Mouse (Mus musculus) cerebellum, postnatal 25 days (tissue): ENCODE measurements around the gene Inpp4b.

ENCODE experiments used
- DNase-seq, 2 experiments: peaks; one replicate each; pipeline ENCODE4 v3.0.0; 2021; ENCODE audit warnings: mixed read lengths in 2 of 2

Gene Inpp4b

GRCm38 (mm10) chr8:81847929-81848328 lies 505.6 kb downstream of the Inpp4b start:
- DNase-seq = no peak

DNA sequence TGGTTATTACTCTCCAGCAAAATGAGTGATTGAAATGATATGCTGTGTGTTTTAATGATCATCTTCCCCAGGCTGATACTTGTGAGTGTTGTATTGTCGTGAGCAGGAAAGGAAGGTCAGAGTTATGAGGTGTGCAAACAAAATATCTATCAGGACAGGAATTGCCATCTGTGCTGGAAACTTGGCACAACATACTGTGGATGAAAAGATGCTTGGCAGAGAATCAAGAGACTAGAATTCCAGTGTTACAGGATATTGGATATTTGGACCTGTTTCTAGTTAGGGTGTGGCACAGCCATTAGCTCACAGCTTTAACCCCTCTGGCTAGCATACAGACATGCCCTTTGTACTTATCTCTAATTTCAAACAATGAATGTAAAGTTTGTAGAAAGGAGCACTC lies 507.6 kb downstream of the Inpp4b start:
- DNase-seq = no peak

GRCm38 (mm10) chr8:81853184-81853583 lies 510.8 kb downstream of the Inpp4b start:
- peak; percentile 85 to 88 for DNase-seq

DNA sequence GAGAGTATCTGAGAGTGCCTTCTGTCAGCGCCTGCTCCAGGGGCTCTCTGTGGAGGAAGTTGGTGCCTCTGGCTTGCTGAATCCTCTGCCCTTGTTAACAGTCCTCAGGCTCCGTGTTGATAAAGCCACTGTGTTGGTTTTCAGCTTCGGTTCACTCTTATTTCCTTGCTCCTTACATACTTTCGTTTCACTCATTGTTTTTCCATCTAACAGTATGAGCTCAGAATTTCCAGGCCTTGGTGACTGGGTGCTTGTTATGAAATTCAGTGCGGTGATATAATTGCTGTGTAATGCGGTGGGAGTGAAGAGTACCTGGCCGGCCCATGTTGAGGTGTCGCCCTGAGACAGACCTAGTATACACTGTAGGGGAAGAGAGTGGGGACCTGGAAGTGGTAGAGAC lies 512.2 kb downstream of the Inpp4b start:
- no peak for DNase-seq

DNA sequence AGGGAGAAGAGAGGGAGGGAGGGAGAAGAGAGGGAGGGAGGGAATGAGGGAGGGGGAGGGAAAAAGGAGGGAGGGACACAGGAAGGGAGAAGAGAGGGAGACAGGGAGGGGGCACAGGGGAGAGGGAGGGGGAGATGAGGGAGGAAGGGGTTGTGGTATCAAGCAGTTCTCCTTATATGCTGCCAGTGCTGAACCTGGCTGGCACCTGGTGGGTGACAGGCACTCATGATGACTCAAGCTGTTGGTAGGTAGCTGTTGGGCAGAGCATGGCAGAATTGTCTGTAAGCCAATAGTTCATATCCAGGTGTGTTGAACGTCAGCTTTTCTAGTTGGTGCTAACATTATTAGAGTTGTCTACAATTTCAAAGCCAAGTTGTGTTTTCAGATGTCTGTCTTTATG lies 512.7 kb downstream of the Inpp4b start:
- no peak for DNase-seq

DNA sequence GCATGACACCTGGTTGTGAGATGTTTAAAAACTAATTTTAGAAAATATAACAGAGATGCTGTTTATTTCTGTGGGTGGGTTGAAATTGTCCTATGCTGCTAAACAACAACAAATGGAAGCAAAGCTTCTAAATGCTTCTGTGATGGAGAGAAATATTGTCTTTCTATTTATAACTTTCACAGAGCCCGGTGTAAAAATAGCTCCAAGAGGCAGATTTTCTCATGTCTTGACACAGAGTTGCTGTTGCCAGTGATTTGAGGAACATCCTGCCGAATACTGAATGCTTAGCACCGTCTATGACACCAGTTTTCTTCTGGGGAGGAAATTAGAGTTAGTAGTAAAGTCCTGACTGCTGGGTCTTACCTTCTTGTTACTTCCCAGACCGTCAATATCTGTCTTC lies 513.8 kb downstream of the Inpp4b start:
- DNase-seq = no peak

DNA sequence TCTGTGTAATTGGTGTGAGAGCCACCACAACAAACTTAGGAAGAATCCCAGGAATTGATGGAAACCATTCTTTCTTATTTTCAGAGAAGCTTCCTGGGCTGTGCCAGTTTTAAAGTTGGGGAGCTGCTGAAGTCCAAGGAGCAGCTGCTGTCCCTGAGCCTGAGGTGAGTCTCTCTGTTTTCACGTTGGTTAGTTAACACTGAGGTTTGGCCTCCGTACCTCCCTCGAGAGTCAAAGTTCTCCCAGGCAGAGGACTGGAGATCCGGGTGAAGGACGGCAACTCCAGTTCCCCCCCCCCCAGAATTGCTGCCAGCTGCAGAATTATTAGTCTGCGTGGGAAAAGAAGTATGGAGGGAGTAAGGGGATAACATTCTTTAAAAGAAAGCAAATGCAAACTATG lies 514.3 kb downstream of the Inpp4b start:
- no peak for DNase-seq

- no peak for DNase-seq
Measured at GRCm38 (mm10) chr8:81858393-81858792, 516.0 kb downstream of the Inpp4b start.

DNA sequence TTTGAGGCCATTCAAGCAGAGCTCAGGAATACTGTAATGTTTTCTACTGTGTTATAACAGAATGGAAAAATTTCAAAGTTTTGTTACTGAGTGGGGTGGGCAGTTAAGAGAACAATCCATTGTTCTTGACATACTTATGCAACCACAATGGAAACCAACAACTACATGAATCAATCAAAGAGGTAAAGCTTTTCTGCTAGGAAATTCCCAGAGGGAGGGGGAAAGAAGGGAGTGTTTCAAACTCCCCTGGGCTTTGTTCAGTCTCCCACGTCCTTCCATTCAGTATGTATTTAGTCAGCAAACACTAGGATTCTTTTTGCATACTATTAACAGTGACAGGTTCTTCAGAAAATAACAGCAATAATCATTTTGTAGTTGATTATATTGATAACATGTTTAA lies 517.4 kb downstream of the Inpp4b start:
- DNase-seq = no peak

DNA sequence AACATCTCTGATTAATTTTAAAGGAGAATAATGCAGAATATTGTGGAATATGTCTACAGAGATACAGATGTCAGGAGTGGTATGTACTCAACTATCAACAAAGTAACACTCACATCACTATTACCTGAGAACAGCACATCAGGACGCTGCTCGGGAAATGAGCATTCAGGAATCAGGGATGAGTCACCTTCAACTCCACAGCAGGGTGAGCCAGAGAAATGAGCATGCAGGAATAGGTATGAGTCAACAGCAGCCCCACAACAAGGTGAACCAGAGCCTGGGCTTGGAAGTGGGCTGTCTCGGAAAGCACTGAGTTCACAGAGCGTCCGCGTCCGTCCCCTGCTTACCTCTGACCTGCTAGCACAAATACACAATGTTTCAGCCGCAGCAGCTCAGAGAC lies 519.0 kb downstream of the Inpp4b start:
- no peak for DNase-seq

DNA sequence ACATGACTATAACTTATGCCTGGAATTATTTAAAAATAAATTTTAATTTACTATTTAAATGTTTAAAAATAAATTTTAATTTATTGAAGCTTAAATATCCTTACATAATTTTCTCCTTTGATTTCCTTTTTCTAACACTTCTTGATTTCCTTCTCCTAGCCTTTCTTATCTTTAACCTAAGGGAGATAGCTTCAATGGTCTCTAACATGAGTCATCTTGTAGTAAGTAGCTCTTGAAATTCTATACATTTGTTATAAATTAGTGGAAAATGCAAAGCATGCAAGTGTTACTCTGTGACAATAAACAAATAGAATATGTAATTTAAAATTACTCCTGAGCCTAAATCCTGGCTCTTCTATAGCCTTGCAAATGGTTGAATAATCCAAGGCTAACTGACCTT lies 520.4 kb downstream of the Inpp4b start:
- no peak for DNase-seq

- no peak for DNase-seq
Measured at GRCm38 (mm10) chr8:81864318-81864717, 522.0 kb downstream of the Inpp4b start.

- no peak for DNase-seq
Measured at GRCm38 (mm10) chr8:81865664-81866063, 523.3 kb downstream of the Inpp4b start.

GRCm38 (mm10) chr8:81867020-81867419 lies 524.7 kb downstream of the Inpp4b start:
- DNase-seq = no peak

DNA sequence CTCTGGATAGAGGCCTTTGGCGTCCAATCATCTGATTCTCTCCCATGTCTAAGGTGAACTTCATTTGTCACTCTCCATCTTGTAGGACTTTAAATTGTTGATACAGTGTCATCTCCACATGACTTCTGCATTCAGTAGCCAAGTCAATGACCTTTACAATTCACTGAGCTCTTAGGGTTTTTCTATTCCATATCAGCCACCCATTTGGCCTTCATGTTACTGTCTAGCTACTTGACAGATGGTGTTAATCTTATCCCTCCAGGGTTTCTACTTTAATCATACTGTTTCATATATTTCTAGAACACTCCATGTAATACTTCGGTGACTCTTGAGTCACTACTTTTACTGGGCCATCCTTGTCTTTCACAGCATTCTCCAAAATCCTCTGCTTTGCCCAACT lies 528.1 kb downstream of the Inpp4b start:
- no peak for DNase-seq

DNA sequence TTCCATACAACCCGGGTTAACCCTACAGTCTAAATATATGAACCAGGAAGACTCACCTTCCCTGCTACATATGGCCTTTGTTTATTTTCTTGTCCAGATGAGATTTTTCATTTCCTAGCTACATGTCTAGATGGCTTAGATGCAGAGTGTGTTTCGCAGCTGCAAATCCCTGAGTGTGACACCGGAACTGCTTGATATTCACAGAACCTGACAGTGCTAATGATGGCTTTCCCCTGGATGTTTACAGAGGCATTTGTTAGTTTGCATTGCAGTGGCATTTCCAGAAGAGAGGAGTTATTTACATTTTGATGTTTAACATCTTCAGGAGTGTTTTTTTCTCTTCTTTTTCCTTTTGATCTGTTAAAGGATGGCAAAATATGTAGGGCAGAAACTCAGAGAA lies 537.7 kb downstream of the Inpp4b start:
- no peak for DNase-seq

DNA sequence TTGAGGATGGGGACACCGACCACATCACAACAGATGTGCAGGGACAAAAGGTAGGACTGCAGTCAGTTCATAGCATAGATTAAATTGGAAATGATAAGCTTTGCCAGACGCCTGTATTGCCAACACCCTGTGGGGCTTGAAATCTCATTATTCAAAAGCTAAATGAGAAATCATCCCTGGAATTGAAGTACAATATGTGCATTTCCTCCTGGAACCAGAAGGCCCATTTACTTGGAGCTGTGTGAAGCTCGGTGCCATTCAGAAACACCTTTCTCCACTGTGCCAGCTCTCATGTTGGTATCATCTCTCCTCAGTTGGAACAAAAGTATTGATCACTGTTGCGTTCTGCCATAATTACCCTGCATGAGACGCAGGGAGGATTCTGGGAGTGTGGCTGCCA lies 541.8 kb downstream of the Inpp4b start:
- DNase-seq = no peak

GRCm38 (mm10) chr8:81888843-81889242 lies 546.5 kb downstream of the Inpp4b start:
- DNase-seq = no peak

- DNase-seq = no peak
Measured at GRCm38 (mm10) chr8:81893292-81893691, 550.9 kb downstream of the Inpp4b start.

GRCm38 (mm10) chr8:81946812-81947211 lies 604.5 kb downstream of the Inpp4b start:
- peak; percentile 12 to 17 for DNase-seq

- no peak for DNase-seq
Measured at GRCm38 (mm10) chr8:81953101-81953500, 610.7 kb downstream of the Inpp4b start.

- no peak for DNase-seq
Measured at GRCm38 (mm10) chr8:81985128-81985665, 642.8 kb downstream of the Inpp4b start.

GRCm38 (mm10) chr8:81992966-81993365 lies 650.6 kb downstream of the Inpp4b start:
- DNase-seq = no peak

DNA sequence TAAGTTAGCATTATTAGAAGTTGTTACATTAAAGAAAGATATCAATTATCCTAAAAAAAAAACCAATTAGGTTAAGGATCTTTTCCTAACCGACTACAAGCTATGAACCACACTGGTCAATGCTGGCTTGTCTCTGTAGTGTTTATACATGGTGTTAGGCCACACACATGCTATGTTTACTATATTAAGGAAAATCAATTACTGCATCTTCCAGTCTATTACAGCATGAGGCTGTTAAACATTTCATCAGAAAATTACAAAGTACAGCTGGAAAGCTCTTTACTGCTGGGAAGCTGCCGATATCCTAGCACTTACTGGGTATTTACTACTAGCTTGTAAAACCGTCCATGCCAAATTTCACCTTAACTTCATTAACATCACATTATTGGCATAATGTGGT lies 653.9 kb downstream of the Inpp4b start:
- DNase-seq = no peak

DNA sequence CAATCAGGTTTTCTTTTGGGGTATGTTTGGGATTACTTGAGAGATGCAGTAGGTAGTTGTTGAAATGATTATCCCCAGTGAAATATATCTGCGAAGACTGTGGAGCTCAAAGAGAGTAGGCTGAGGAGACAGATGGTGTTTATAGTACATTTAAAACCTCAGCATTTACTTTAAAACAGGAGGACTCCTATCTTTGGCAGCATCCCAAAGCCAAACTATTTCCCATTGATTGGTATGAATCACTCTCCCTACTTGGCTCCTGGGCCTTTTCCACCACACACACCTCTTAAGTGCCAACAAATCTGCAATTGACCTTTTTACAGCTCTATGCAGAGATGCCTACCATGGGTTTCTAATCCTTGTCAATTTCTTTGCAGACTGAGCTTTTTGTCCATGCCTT lies 654.5 kb downstream of the Inpp4b start:
- no peak for DNase-seq

DNA sequence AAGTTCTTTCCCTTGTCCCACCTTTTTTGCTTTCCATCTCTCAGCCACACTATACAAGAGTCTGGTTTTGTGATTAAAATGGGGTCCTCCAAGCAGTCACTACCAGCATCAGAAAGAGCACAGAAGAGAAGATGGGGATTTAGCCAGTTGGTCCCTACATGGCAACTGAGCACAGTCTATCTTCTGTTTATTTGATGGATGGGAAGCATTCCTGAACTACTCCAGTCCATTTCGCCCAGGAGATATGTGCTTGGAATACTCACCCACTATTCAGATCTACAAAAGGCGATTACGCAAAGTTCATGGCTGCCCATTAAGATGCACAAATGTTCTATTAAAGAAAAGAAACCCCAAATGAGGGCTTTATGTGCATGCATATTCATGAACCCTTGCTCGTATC lies 661.8 kb downstream of the Inpp4b start:
- no peak for DNase-seq
